Mouse (Mus musculus) hematopoietic multipotent progenitor cell, adult 10-12 weeks (in vitro differentiated cells): Measurements from ENCODE around the gene Trim30b. TPM values are rescaled to one million over a fixed set of nuclear protein-coding genes. Genes with fewer than 3 reads are reported as not detected.

Experiments
- polyA plus RNA-seq: library from polyadenylated mRNA; stranded (reverse); fragments of >175 nt; gene quantifications from 2 replicates; pipeline ENCODE4 v1.2.3, GENCODE M21; 2012; ENCODE audit warnings: low replicate concordance

Gene Trim30b
- polyA plus RNA-seq: 0.52 and 0.56 TPM in 2 replicates

DNA sequence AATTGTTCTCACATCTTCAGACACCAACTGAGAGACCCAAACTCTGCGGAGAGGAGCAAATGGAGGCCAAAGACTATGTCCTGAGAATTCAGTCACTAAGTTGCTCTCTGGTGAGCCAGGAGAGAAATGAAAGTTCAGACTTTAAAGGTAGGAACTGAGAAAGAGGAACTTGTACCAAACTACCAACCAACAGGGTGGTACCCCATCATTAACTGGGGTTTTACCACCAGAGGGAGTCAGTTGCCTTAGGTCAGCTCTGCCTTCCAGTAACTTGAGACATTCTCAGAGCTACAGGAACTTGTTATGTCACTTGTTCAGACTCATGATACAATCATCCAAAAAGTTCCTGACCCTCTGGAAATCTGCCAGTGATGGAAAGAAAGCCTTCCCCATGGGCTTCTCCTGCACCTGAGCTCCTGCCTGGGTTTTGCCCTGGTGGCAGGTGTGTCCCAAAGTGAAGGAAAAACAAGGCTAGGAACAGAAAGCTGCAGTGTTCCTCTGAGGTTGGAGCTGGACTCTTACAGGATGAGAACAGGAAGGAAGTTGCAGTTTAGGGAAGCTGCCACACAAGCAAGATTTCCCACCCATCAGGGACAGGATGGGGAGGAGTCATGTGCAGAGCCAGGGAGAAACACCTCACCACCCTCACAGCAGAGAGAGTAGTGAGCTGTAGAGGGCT is at the start of gene Trim30b:
Gene Trim30b (minus strand): TSS at position 149 of the 679 bp plus-strand sequence.

DNA sequence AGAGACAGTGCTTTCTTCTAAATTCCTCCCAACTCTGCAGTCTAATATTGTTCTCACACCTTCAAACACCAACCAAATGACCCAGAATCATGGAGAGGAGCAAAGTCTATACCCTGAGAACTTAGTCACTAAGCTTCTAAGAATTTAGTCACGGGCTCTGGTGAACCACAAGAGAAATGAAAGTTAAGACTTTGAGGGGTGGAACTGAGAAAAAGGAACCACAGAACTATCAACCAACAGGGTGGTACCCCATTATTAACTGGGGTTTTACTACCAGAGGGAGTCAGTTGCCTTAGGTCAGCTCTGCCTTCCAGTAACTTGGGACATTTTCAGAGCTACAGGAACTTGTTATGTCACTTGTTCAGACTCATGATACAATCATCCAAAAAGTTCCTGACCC is 31.0 kb upstream of the Trim30b start, which contains the start of gene Trim30c:
Gene Trim30c (minus strand): TSS at position 140 of the 400 bp plus-strand sequence.

DNA sequence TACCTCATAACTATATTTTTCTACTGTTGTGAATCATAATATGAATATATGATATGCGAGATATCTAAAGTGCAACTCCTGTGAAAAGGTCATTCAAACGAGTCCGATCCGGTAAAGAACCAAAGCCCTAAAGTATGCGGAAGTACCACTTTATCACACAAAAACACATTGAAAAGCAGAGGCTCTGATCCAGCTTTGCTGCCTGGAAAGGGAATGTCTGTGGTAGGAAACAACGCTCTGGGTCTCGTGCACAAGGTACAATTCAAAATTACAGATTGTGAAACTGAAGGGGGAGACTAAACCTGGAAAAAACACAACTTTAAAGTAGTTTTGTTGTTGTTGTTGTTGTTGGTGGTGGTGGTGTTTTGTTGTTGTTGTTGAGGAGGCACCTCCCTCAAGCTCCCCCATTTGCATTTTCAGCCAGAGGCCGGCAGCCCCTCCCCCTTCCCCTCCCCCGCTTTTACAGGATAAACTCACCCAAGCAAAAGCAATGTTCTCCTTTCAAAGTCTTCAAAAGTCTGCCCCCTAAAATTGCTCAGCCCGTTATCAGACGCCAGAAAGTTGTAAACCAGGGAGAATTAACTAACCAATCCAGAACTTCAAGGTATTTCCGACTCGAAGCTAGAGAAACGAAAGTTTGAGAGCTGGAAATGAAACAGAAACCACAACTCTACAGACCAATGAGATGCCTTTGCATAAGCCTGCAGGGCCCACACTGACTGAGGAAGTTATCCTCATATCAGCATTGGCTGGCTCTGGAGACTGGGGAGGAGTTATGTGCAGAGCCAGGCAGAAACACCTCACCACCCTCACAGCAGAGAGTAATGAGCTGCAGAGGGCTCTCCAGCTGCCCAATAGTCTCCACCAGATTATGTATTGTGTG is 16.7 kb downstream of the Trim30b start, which contains the start of gene Trim12c:
Gene Trim12c (minus strand): TSS at position 646 of the 883 bp plus-strand sequence.

DNA sequence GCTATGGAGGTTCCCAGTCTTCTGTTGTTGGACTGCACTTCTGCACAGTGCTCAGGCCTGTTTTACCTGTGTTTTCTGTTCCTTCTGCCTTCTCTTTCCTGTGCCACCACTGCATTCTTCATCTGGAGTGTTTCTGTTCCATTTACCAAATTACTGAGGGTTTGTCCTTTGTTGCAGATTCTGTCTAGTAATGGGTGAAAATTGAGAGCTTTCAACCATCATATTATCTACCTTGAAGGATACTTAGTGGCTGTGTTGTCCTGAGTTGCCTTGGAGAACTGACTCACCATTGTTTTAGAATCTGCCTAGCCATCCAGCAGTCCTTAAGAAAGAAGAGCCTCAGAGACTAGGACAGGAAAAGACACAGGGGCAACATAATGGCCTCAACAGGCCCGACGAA is 40.5 kb downstream of the Trim30b start, which contains the start of gene Trim34b:
Gene Trim34b (plus strand): TSS at position 301 of the 400 bp plus-strand sequence.

DNA sequence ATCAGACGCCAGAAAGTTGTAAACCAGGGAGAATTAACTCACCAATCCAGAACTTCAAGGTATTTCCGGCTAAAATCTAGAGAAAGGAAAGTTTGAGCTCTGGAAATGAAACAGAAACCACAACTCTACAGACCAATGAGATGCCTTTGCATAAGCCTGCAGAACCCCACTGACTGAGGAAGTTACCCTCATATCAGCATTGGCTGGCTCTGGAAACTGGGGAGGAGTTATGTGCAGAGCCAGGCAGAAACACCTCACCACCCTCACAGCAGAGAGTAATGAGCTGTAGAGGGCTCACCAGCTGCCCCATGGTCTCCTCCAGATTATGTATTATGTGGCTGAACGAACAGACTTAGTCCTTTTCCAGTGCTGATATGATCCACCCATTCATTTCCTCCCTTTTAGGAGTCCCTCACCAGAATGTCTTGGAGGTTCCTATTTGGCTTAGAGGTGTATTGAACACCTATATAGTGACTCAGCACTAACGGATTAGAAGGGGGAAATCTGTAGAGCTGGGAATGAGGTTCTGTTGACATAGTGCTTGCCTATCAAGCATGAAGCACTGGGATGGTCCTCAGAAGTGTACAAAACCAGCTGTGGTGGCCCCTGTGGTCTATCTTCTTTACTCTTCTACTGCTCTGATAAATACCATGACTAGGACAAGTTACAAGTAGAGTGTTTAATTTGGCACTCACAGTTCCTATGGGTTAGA is 54.2 kb downstream of the Trim30b start, which contains the start of gene Trim12a:
Gene Trim12a (minus strand): TSS at position 98 of the 712 bp plus-strand sequence.

Other genes starting within 250 kb of the Trim30b start
- gene Ubqln5, start 240.1 kb downstream of the Trim30b start, polyA plus RNA-seq: not detected in 2 replicates
- not detected in 2 replicates for gene Olfr643, start 232.5 kb downstream of the Trim30b start, polyA plus RNA-seq
- gene Ubqln3, start 226.6 kb downstream of the Trim30b start, polyA plus RNA-seq: not detected in 2 replicates
- gene Ubqlnl, start 219.3 kb downstream of the Trim30b start, polyA plus RNA-seq: not detected in 2 replicates
- not detected in 2 replicates for gene Olfm5, start 205.1 kb downstream of the Trim30b start, polyA plus RNA-seq
- gene Olfr648, start 186.5 kb downstream of the Trim30b start, polyA plus RNA-seq: not detected in 2 replicates
- gene Olfr649, start 173.9 kb downstream of the Trim30b start, polyA plus RNA-seq: not detected in 2 replicates
- 0.12 TPM in 1 of 2 replicates, not detected in the other for gene Trim6, start 151.1 kb downstream of the Trim30b start, polyA plus RNA-seq
- 0.55 and 1.2 TPM in 2 replicates for gene Trim34a, start 125.4 kb downstream of the Trim30b start, polyA plus RNA-seq
- gene Trim5, start 81.8 kb downstream of the Trim30b start, polyA plus RNA-seq: 0.04 TPM in 1 of 2 replicates, not detected in the other
- gene Trim12a, start 54.4 kb downstream of the Trim30b start, polyA plus RNA-seq: not detected in 2 replicates
- 1.1 and 1.8 TPM in 2 replicates for gene Trim34b, start 40.4 kb downstream of the Trim30b start, polyA plus RNA-seq
- 3.5 and 6.5 TPM in 2 replicates for gene Trim12c, start 16.5 kb downstream of the Trim30b start, polyA plus RNA-seq
- 0.10 and 0.26 TPM in 2 replicates for gene Trim30c, start 31.0 kb upstream of the Trim30b start, polyA plus RNA-seq
- gene Trim30a, start 95.3 kb upstream of the Trim30b start, polyA plus RNA-seq: 7.1 and 19.8 TPM in 2 replicates
- 0.07 and 0.16 TPM in 2 replicates for gene Trim30d, start 138.0 kb upstream of the Trim30b start, polyA plus RNA-seq
- gene Olfr651, start 180.2 kb upstream of the Trim30b start, polyA plus RNA-seq: not detected in 2 replicates
- gene Olfr652, start 191.0 kb upstream of the Trim30b start, polyA plus RNA-seq: not detected in 2 replicates
- gene Olfr653, start 207.4 kb upstream of the Trim30b start, polyA plus RNA-seq: not detected in 2 replicates
- not detected in 2 replicates for gene Olfr654, start 217.1 kb upstream of the Trim30b start, polyA plus RNA-seq
- not detected in 2 replicates for gene Olfr655, start 231.9 kb upstream of the Trim30b start, polyA plus RNA-seq
- gene Olfr656, start 244.1 kb upstream of the Trim30b start, polyA plus RNA-seq: not detected in 2 replicates